Mouse (Mus musculus) heart, embryonic 12.5 days (tissue): ENCODE data around the gene Endou. TPM values are rescaled to one million over a fixed set of nuclear protein-coding genes. Genes with fewer than 3 reads are reported as not detected.

ENCODE experiments used
- ATAC-seq: fragments of 200-750 bp; cut with Nextera tagmentation; 2 replicates; pipeline ENCODE4 v1.8.0; 2017; ENCODE audit warnings: moderate TSS enrichment, moderate library complexity; ENCODE audit not compliant: insufficient number of reproducible peaks, low FRiP score
- H3K27ac ChIP-seq: fragments of 300-500 bp; sonication (generic); 2 replicates; pipeline ENCODE4 v1.5.1; 2016; ENCODE audit warnings: mild to moderate bottlenecking, moderate library complexity; ENCODE audit not compliant: poor library complexity, severe bottlenecking
- H3K27me3 ChIP-seq: fragments of 300-500 bp; sonication (generic); replicated peaks from 2 replicates; pipeline ENCODE4 v1.6.1; 2016; ENCODE audit warnings: mild to moderate bottlenecking, moderate library complexity
- H3K36me3 ChIP-seq: fragments of 300-500 bp; sonication (generic); 2 replicates; pipeline ENCODE4 v1.6.1; 2016; ENCODE audit warnings: mild to moderate bottlenecking, moderate library complexity
- H3K4me1 ChIP-seq: fragments of 300-500 bp; sonication (generic); replicated peaks from 2 replicates; pipeline ENCODE4 v1.6.1; 2016; ENCODE audit warnings: mild to moderate bottlenecking
- H3K4me2 ChIP-seq: fragments of 300-500 bp; sonication (generic); 2 replicates; pipeline ENCODE4 v1.6.1; 2016; ENCODE audit warnings: mild to moderate bottlenecking, moderate library complexity
- H3K4me3 ChIP-seq: fragments of 300-500 bp; sonication (generic); 2 replicates; pipeline ENCODE4 v1.5.1; 2016; ENCODE audit warnings: mild to moderate bottlenecking
- H3K9ac ChIP-seq: fragments of 300-500 bp; sonication (generic); 2 replicates; pipeline ENCODE4 v1.6.1; 2016; ENCODE audit warnings: mild to moderate bottlenecking, moderate library complexity
- H3K9me3 ChIP-seq: fragments of 300-500 bp; sonication (generic); replicated peaks from 2 replicates; pipeline ENCODE4 v1.6.1; 2016; ENCODE audit warnings: mild to moderate bottlenecking, moderate library complexity
- WGBS: fragments of 180-500 bp; shearing (Covaris S2); methylation state at CpG from one replicate; pipeline ENCODE4 v1.1.7; 2016; 5-methylcytosine and 5-hydroxymethylcytosine counted together
- polyA plus RNA-seq: library from polyadenylated mRNA; unstranded; fragments of >200 nt; fragmentation: Nextera tagmentation; extraction: Ambion mirVana; gene quantifications from 2 replicates; pipeline ENCODE4 v1.2.1, GENCODE M21; 2016

Endou gene
- polyA plus RNA-seq, 1 experiment from 2014 or later = 0.14 TPM

DNA sequence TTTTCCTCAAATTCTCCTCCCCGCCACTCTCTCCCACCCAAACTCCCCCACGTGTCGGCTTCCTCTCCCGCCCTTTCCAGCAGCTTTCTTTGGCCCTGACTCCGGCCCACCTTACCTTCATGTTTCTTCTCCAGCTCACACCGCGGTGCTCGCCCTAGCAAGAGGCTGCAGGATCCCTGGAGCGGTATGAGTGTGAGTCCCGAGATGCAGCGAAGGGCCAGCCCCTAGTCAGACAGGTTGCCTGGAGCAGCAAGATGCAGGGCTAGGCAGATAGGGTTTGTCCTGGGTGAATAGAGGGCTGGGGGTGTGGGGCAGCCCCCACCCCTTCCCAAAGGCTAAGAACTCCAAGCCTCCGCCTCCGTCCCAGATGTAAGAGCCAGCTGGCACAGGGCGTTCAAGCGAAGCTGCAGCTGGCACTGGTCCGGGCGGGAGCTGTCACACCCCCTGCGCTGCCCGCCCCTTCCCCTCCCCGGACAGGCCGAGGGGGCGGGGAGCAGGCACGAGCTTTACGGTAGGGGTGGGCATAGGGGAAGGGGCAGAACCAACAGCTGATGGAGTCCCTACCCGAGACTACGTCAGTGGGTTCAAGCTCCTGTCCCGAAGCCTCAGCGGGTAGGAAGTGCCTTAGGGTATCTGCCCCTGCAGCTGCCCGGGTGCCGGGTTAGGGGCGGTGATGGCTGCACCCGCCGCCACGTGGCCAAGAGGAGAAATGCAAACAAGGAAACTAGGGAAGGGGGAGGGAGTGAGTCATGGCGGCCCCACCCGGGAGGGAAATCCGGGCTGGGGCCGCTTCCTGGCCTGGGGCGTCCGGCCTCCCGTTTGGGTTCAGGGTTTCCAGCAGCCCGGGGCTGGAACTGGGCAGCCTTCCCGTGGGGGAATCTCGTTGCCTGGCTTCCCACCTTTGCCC lies 36.4 kb upstream of the Endou start, which contains the start of gene Rapgef3:
Gene Rapgef3 (minus strand): TSS at position 693 of the 907 bp plus-strand sequence.
- ATAC-seq = peak; percentile 86
- H3K27me3 ChIP-seq = peaks cover 18% of the 10 kb centered on the region
- peaks cover 64% of the 10 kb centered on the region for H3K4me1 ChIP-seq

GRCm38 (mm10) chr15:97766594-97767279 lies 35.6 kb upstream of the Endou start:
- peak overlapping the region; percentile 72 for H3K9ac ChIP-seq
- H3K27me3 ChIP-seq = peaks cover 18% of the 10 kb centered on the region
- H3K4me2 ChIP-seq = peak overlapping the region; percentile 88
- ATAC-seq = no peak
- 9% methylated on average over 23 of the region's 23 CpGs for WGBS
- H3K36me3 ChIP-seq = no peaks in the 10 kb centered on the region
- peak overlapping the region; percentile 51 for H3K4me3 ChIP-seq
- peak overlapping the region; percentile 82; the same call in 1 of the 2 replicates for H3K27ac ChIP-seq
- H3K9me3 ChIP-seq = no peaks in the 10 kb centered on the region
- H3K4me1 ChIP-seq = peaks cover 57% of the 10 kb centered on the region

More for the DNA sequence above, 36.4 kb upstream of the Endou start, which contains the start of gene Rapgef3:
- peak within 1 kb of the TSS; percentile 88 for H3K4me2 ChIP-seq
- no peaks in the 10 kb centered on the region for H3K36me3 ChIP-seq
- H3K9ac ChIP-seq = peak within 1 kb of the TSS; percentile 72
- no peaks in the 10 kb centered on the region for H3K9me3 ChIP-seq
- under 1% methylated on average over 43 of the region's 44 CpGs for WGBS
- H3K27ac ChIP-seq = peak within 1 kb of the TSS; percentile 82
- H3K4me3 ChIP-seq = peak within 1 kb of the TSS; percentile 51

DNA sequence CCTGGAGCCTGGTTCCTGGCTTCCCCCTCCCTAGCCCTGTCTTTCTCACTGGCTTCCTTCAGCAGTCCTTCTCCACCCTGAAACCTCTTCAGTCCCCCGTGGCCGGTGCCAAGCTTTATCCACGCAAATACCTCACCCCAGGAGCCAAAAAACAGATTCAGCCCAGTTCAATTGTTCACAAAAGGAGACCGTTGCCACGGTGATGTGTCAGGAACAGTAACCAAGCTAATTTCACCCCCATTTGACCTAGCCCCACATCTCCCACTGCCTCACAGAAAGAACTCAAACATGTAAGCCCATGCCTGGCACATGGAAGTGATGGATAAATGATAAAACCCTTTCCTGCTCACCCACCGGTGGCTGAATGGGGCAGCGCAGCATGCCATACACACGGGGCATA lies 35.1 kb upstream of the Endou start:
- Histone ChIP-seq H3K9me3 (no peaks in the 10 kb centered on the region), H3K4me1 (peaks cover 53% of the 10 kb centered on the region), H3K27me3 (peaks cover 18% of the 10 kb centered on the region), H3K27ac (no peak overlapping the region), H3K4me3 (peak overlapping the region; percentile 51), H3K4me2 (peak overlapping the region; percentile 88), H3K9ac (peak overlapping the region; percentile 72), H3K36me3 (no peaks in the 10 kb centered on the region)
- 29% methylated on average over 8 of the region's 8 CpGs for WGBS
- no peak for ATAC-seq

- H3K4me2 ChIP-seq = peak overlapping the region; percentile 88
- WGBS = 41% methylated on average over 13 of the region's 13 CpGs
- no peaks in the 10 kb centered on the region for H3K9me3 ChIP-seq
- peaks cover 16% of the 10 kb centered on the region for H3K27me3 ChIP-seq
- H3K4me3 ChIP-seq = peak overlapping the region; percentile 51
- no peak overlapping the region for H3K27ac ChIP-seq
- H3K9ac ChIP-seq = 0 out of 2 replicates have a peak overlapping the region, but pooled peaks have one; percentile 72
- no peaks in the 10 kb centered on the region; the same call in 1 of the 2 replicates for H3K36me3 ChIP-seq
- peaks cover 50% of the 10 kb centered on the region for H3K4me1 ChIP-seq
- no peak for ATAC-seq
Measured at GRCm38 (mm10) chr15:97765090-97765794, 34.1 kb upstream of the Endou start.

- H3K4me2 ChIP-seq = no peak overlapping the region
- H3K9ac ChIP-seq = no peak overlapping the region
- peaks cover 50% of the 10 kb centered on the region for H3K4me1 ChIP-seq
- 67% methylated on average over 2 of the region's 2 CpGs for WGBS
- no peak overlapping the region for H3K4me3 ChIP-seq
- peaks cover 6% of the 10 kb centered on the region for H3K36me3 ChIP-seq
- no peak overlapping the region for H3K27ac ChIP-seq
- H3K27me3 ChIP-seq = peaks cover 11% of the 10 kb centered on the region
- ATAC-seq = no peak
- H3K9me3 ChIP-seq = no peaks in the 10 kb centered on the region
Measured at GRCm38 (mm10) chr15:97764532-97764931, 33.4 kb upstream of the Endou start.

GRCm38 (mm10) chr15:97763256-97764049 lies 32.3 kb upstream of the Endou start:
- Histone ChIP-seq H3K27me3 (peaks cover 11% of the 10 kb centered on the region), H3K9me3 (no peaks in the 10 kb centered on the region), H3K9ac (no peak overlapping the region), H3K36me3 (peaks cover 15% of the 10 kb centered on the region), H3K4me3 (no peak overlapping the region), H3K4me2 (no peak overlapping the region), H3K27ac (no peak overlapping the region), H3K4me1 (peaks cover 45% of the 10 kb centered on the region)
- 64% methylated on average over 9 of the region's 9 CpGs for WGBS
- no peak for ATAC-seq

DNA sequence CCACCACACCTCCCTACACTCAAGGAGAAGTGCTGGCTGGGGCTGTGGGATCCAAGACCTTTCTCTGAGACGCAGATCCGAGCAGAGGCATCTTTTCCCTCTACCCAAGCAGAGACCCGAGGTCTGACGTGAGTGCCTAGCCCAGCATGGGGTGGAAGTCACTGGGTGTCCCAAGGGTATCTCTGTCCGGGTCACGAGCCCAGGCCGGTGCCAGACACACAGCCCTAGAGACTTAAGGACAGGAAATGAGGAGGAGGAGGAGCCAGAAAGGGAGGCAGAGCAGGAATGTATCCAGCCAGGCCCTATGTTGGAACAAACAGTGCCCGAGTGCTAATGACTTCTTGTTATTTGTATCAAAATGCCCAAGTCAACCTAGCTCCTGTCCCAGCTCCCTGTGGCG lies 31.6 kb upstream of the Endou start:
- WGBS = 50% methylated on average over 9 of the region's 9 CpGs
- Histone ChIP-seq H3K9me3 (no peaks in the 10 kb centered on the region), H3K27me3 (peaks cover 11% of the 10 kb centered on the region), H3K4me2 (no peak overlapping the region), H3K36me3 (peaks cover 21% of the 10 kb centered on the region), H3K4me3 (no peak overlapping the region), H3K4me1 (peaks cover 42% of the 10 kb centered on the region), H3K27ac (no peak overlapping the region), H3K9ac (no peak overlapping the region)
- ATAC-seq = no peak

- peaks cover 30% of the 10 kb centered on the region for H3K4me1 ChIP-seq
- peaks cover 12% of the 10 kb centered on the region for H3K27me3 ChIP-seq
- H3K36me3 ChIP-seq = peaks cover 27% of the 10 kb centered on the region
- WGBS = 54% methylated on average over 13 of the region's 13 CpGs
- H3K27ac ChIP-seq = no peak overlapping the region
- no peak overlapping the region for H3K4me2 ChIP-seq
- no peak overlapping the region for H3K9ac ChIP-seq
- no peak overlapping the region for H3K4me3 ChIP-seq
- no peaks in the 10 kb centered on the region for H3K9me3 ChIP-seq
- no peak for ATAC-seq
Measured at GRCm38 (mm10) chr15:97761438-97761837, 30.3 kb upstream of the Endou start.

- peaks cover 29% of the 10 kb centered on the region for H3K4me1 ChIP-seq
- no peak overlapping the region for H3K4me2 ChIP-seq
- H3K9me3 ChIP-seq = no peaks in the 10 kb centered on the region
- peaks cover 7% of the 10 kb centered on the region; the same call in 1 of the 2 replicates for H3K27me3 ChIP-seq
- no peak overlapping the region for H3K9ac ChIP-seq
- H3K27ac ChIP-seq = no peak overlapping the region
- ATAC-seq = no peak
- 57% methylated on average over 5 of the region's 5 CpGs for WGBS
- no peak overlapping the region for H3K4me3 ChIP-seq
- peaks cover 27% of the 10 kb centered on the region for H3K36me3 ChIP-seq
Measured at GRCm38 (mm10) chr15:97760952-97761351, 29.8 kb upstream of the Endou start.

DNA sequence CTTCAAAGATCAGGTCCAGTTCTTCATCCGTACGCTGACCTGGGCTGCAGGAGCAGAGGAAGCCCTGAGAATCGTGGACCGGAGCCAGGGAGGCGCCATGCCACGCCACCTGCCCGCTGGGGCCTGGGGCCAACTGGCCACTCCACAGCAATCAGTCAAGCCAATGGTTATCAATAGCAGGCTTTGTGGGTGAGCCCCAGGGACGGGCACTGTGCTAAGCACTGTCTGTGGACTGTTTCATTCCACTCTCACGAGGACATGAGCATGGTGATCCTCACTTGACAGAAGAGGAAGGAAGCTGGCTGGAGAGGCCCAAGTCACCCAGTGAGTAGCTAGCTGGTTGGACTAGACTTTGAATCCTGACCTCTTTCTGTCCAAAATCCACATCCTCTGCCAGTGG lies 28.9 kb upstream of the Endou start:
- H3K4me2 ChIP-seq = no peak overlapping the region
- no peak overlapping the region for H3K4me3 ChIP-seq
- no peaks in the 10 kb centered on the region for H3K9me3 ChIP-seq
- H3K27ac ChIP-seq = no peak overlapping the region
- peaks cover 29% of the 10 kb centered on the region for H3K4me1 ChIP-seq
- peaks cover 27% of the 10 kb centered on the region for H3K36me3 ChIP-seq
- ATAC-seq = no peak
- 84% methylated on average over 9 of the region's 9 CpGs for WGBS
- H3K27me3 ChIP-seq = peaks cover 7% of the 10 kb centered on the region; the same call in 1 of the 2 replicates
- H3K9ac ChIP-seq = no peak overlapping the region
